Mouse (Mus musculus) ES-E14 (cell line): ENCODE measurements at regions not wholly inside any gene's neighbourhood (a gene's known extent, or its start where the extent isn't known, plus 50 kb on each side); places are given as distances from the start of the nearest gene placed in this dataset.
A peak's percentile ranks its signal among the peaks of the same experiment; 100 is the strongest.

Experiments
- DNase-seq: peaks from one replicate; pipeline ENCODE4 v3.0.0-alpha.2; 2013; ENCODE audit warnings: low read depth, low spot score
- H3K27ac ChIP-seq: 2 replicates; pipeline ENCODE4 v1.5.1; 2012; ENCODE audit warnings: low read depth, mild to moderate bottlenecking, low read length, moderate library complexity, mixed read lengths; ENCODE audit not compliant: poor library complexity, insufficient read depth, severe bottlenecking
- H3K36me3 ChIP-seq: 2 replicates; pipeline ENCODE4 v1.6.1; 2012; ENCODE audit warnings: mild to moderate bottlenecking, low read length, moderate library complexity, mixed read lengths; ENCODE audit not compliant: control insufficient read depth, poor library complexity, insufficient read depth, severe bottlenecking
- H3K4me1 ChIP-seq, 2 experiments: fragments of 150-350 bp in 1 of 2; sonication (generic) in 1 of 2; 2 replicates each; pipeline ENCODE4 v1.6.1; 2012; ENCODE audit warnings: low read length in 2 of 2, mild to moderate bottlenecking in 1 of 2, mixed read lengths in 1 of 2; ENCODE audit not compliant: control insufficient read depth in 2 of 2, insufficient read depth in 2 of 2, poor library complexity in 1 of 2
- H3K4me3 ChIP-seq, 2 experiments: fragments of 150-350 bp in 1 of 2; sonication (generic) in 1 of 2; 2 replicates each; pipeline ENCODE4 v1.5.1; 2012; ENCODE audit warnings: low read length in 2 of 2, low read depth in 1 of 2, mild to moderate bottlenecking in 1 of 2, mixed read lengths in 1 of 2; ENCODE audit not compliant: insufficient read depth in 1 of 2, poor library complexity in 1 of 2, severe bottlenecking in 1 of 2
- H3K9ac ChIP-seq: 2 replicates; pipeline ENCODE4 v1.6.1; 2012; ENCODE audit warnings: low read depth, mild to moderate bottlenecking, low read length, mixed read lengths; ENCODE audit not compliant: poor library complexity, insufficient read depth, severe bottlenecking
- H3K9me3 ChIP-seq: fragments of 150-350 bp; sonication (generic); 2 replicates; pipeline ENCODE4 v1.6.1; 2012; ENCODE audit warnings: low read depth, mild to moderate bottlenecking, low read length; ENCODE audit not compliant: control insufficient read depth, insufficient read depth
- CHD2 ChIP-seq: IDR thresholded peaks from 2 replicates; pipeline ENCODE4 v1.6.1; 2014; ENCODE audit warnings: mild to moderate bottlenecking, low read depth, low read length, inconsistent platforms
- HCFC1 ChIP-seq: IDR thresholded peaks from 2 replicates; pipeline ENCODE4 v1.6.1; 2012; ENCODE audit warnings: low read length, inconsistent platforms, borderline replicate concordance; ENCODE audit not compliant: insufficient read depth
- MAFK ChIP-seq: IDR thresholded peaks from 2 replicates; pipeline ENCODE4 v1.6.1; 2014; ENCODE audit warnings: mild to moderate bottlenecking, low read depth, low read length, inconsistent platforms; ENCODE audit not compliant: insufficient read depth
- ZC3H11A ChIP-seq: IDR thresholded peaks from 2 replicates; pipeline ENCODE4 v1.6.1; 2012; ENCODE audit warnings: low read depth, mild to moderate bottlenecking, inconsistent platforms, low read length, borderline replicate concordance
- ZNF384 ChIP-seq: IDR thresholded peaks from 2 replicates; pipeline ENCODE4 v1.6.1; 2012; ENCODE audit warnings: low read depth, low read length, inconsistent platforms
- in situ Hi-C, 2 experiments: fragments of 600-800 bp; cut with MboI; formaldehyde crosslinking; loops; one replicate each; pipeline ENCODE4 v1.15.1; 2025; ENCODE audit warnings: low sequenced_read_pairs in 2 of 2, inconsistent platforms in 1 of 2; ENCODE audit not compliant: unreplicated experiment in 2 of 2

DNA sequence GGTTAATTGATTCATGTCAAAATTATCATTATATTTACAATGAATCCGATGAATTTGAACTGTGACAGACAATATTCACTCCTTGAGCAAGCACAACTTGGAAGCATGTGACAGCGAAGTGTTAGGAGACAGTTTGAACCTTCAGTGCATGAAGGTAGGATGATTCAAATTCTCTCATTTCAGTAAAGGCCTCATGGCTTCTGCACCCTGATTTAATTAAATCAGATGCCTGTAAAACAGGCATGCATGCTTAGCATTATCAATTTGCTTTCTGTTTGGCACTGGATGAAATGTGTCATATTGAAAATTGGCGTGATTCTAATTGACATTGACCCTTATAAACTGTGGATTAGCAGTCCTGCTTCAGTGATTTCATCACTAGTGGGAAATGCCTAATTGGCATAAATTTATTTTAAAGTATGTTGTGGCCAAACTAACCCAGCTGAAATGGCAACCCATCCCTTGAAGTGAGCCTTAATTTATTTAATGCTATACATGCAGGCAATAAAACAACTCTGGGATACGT is 321.2 kb upstream of the Smc2 start:
- Histone ChIP-seq H3K36me3 (no peaks in the 10 kb centered on the region), H3K4me3 (no peak overlapping the region), H3K27ac (no peak overlapping the region), H3K9me3 (no peaks in the 10 kb centered on the region), H3K4me1 (no peaks in the 10 kb centered on the region), H3K9ac (no peak overlapping the region)
- DNase-seq, result no peak
- in situ Hi-C loops, result no loop called here
- TF ChIP-seq HCFC1, result no peak
- TF ChIP-seq CHD2, result no peak
- TF ChIP-seq ZNF384, result no peak
- no peak for TF ChIP-seq ZC3H11A
- TF ChIP-seq MAFK, result no peak

DNA sequence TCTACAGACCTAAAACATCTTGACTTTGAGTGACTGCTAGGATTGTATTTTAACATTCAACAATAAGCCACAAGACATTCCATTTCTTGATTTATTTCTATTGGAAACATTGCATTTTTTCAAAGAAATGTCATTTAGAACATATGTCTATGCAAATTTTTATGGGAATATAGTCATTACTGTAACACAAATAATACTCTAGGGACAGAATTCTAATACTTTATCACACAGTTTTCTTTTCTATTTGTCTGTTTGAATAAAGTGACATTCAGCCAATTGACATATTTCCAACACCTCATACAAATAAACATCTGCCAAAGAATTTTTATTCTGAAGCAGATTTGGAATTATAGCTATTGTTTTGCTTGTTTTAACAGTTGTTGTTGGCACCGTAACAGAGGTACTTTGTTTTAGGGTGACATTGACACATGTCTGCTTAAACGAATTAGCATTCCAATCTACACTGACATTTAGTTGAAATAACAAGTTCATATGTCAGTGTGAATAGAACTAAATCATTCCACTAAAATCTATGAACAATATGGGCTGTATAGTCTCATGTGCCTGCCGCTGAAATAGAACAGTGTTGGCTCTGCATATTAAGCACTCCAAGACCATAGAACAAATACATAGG is 320.5 kb upstream of the Smc2 start:
- Histone ChIP-seq H3K9ac (no peak overlapping the region), H3K4me1 (no peaks in the 10 kb centered on the region), H3K27ac (no peak overlapping the region), H3K36me3 (no peaks in the 10 kb centered on the region), H3K9me3 (no peaks in the 10 kb centered on the region), H3K4me3 (no peak overlapping the region)
- TF ChIP-seq MAFK (no peak), CHD2 (no peak), HCFC1 (no peak), ZC3H11A (no peak), ZNF384 (no peak)
- in situ Hi-C loops, result no loop called here
- DNase-seq, result no peak

DNA sequence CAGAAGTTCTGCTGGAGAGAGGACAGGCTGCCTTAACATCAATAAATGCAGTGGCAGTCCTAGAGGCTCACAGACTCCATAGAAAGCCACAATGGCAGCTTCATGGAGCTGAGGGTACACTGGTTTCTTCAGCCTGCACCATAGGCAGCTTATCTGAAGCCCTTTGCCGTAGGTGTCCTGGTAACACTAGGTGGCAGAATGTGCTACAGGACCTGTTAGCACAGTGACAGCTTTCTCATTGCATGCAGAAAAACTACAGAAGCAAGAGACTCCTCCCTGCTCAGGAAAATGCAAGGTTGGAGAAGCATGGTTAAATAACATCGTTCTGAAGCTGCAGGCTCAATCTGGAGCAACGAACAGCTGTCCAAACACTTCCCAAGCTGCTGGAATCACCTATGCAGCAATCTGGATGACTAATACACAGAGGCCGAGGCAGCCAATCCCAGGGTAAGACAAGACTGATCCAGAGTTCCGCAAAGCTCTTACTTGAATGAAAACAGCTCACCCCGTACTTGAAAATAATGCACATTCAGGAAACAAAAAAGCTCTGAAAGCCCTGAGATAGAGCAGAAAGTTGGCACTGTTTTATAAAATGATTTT is 286.4 kb upstream of the Smc2 start:
- Histone ChIP-seq H3K4me1 (no peaks in the 10 kb centered on the region), H3K36me3 (no peaks in the 10 kb centered on the region), H3K9me3 (no peaks in the 10 kb centered on the region), H3K4me3 (no peak overlapping the region), H3K9ac (no peak overlapping the region), H3K27ac (no peak overlapping the region)
- DNase-seq, result peak; percentile 2
- in situ Hi-C loops, result no loop called here
- TF ChIP-seq ZC3H11A, result no peak
- no peak for TF ChIP-seq CHD2
- no peak for TF ChIP-seq ZNF384
- no peak for TF ChIP-seq HCFC1
- no peak for TF ChIP-seq MAFK

DNA sequence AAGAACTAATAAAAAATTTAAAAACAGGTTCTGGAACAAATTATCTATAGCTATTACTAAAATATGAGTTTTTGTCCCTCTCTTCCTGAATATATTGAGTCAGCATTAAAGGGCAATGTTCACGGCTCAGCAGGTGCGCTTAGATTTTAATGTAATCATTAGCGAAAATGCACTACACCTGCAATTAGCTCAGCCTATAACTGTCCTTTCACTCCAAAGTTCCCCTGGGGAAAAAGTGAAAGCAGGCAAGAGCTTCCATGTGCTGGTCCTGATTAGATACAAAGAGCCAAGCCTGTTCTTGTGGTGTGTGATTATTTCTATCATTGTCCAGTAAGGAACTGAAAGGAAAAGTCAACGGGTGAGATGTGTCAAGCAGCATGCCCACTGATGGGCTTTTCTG is 262.8 kb upstream of the Smc2 start:
- Histone ChIP-seq H3K9me3 (no peaks in the 10 kb centered on the region), H3K27ac (no peak overlapping the region), H3K36me3 (no peaks in the 10 kb centered on the region), H3K4me1 (no peaks in the 10 kb centered on the region), H3K9ac (no peak overlapping the region), H3K4me3 (no peak overlapping the region)
- no peak for TF ChIP-seq MAFK
- TF ChIP-seq ZC3H11A, result no peak
- no peak for DNase-seq
- in situ Hi-C loops, result no loop called here
